Mouse (Mus musculus) liver, embryonic 14 days (tissue): Measurements from ENCODE around the gene Tmem136. TPM values are rescaled to one million over a fixed set of nuclear protein-coding genes. Genes with fewer than 3 reads are reported as not detected.

Source experiments
- polyA plus RNA-seq: library from polyadenylated mRNA; depleted of rRNA; stranded (reverse); fragments of >200 nt; gene quantifications from 2 replicates; pipeline ENCODE4 v1.2.3, GENCODE M21; 2012; rRNA removed

Tmem136 gene
- 0.91 and 0.94 TPM in 2 replicates for polyA plus RNA-seq

GRCm38 (mm10) chr9:43116134-43116996 is at the start of gene Tmem136:
Gene Tmem136 (minus strand): TSS chr9:43116570.

GRCm38 (mm10) chr9:43107187-43107517 is 9.2 kb downstream of the Tmem136 start, which contains the start of gene Arhgef12:
Gene Arhgef12 (minus strand): TSS chr9:43107239.

Other genes with a start within 250 kb of the Tmem136 start
- 0.34 and 0.44 TPM in 2 replicates for gene Grik4, start 172.1 kb downstream of the Tmem136 start, polyA plus RNA-seq
- 7.1 and 10.1 TPM in 2 replicates for gene Arhgef12, start 9.3 kb downstream of the Tmem136 start, polyA plus RNA-seq
- 0.01 TPM in 1 of 2 replicates, not detected in the other for gene Pou2f3, start 93.8 kb upstream of the Tmem136 start, polyA plus RNA-seq
- gene Oaf, start 123.3 kb upstream of the Tmem136 start, polyA plus RNA-seq: 26.9 and 27.5 TPM in 2 replicates
- gene Trim29, start 194.3 kb upstream of the Tmem136 start, polyA plus RNA-seq: 0.01 and 0.12 TPM in 2 replicates